Mouse (Mus musculus): ENCODE measurements around the gene Ccdc127. TPM values are rescaled to one million over a fixed set of nuclear protein-coding genes. Genes with fewer than 3 reads are reported as not detected.

Ccdc127 gene
- total RNA-seq (2021) = 10 to 100 TPM; 55.4 to 66.8 TPM
- long read RNA-seq, experiment 1, full-length matches to known transcripts = 25 of 27 reads
- long read RNA-seq, experiment 1, partial matches to known transcripts = 0 of 27 reads
- long read RNA-seq, experiment 1, other reads (novel, unspliced or antisense) = 2 of 27 reads
- long read RNA-seq, experiment 2, full-length matches to known transcripts = 52 of 56 reads
- long read RNA-seq, experiment 2, partial matches to known transcripts = 1 of 56 reads
- long read RNA-seq, experiment 2, other reads (novel, unspliced or antisense) = 3 of 56 reads

DNA sequence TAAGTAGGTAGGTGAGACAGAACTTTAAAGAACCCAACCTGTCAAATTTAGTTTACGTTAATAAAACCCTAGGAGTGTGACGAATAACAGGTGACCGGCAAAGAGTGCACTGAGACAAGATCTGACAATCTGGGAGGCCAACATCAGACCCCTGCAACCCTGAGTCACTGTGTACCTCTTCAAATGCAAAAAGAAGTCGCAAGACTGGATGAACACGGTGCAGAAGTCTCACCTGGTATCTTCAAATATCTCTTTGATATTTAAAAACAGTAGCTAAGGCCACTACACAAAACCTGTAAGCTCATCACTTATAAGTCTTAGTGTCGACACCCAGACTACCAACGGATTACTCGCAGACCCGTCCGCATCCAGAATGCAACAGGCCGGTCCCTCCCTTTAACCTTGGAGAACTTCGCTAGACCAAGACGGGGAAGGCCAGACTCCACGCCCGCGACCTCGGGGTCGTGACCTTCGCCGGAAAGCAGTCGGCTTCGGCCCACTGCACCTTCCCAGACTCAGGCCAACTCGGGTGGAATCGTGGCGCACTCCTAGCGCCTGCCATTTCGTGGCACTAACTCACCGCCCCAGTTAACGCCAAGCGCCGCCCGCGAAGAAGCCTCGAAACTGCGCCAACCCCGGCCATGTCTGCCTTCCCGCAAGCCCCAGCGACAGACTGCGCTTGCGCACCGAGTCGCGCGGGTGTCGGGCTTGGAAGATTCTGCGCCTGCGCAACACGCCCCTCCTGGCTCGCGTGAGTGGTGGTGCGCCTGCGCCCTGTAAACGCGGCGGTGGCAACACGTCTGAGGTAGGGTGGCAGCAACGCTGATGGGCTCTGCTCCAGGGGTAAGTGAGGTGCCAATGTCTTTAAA, at the start of gene Ccdc127, which contains the start of gene Sdha:
Gene Ccdc127, plus strand, starts transcription at position 744 of the 869 bp plus-strand sequence.
Gene Sdha, minus strand, starts transcription at position 715 of the 869 bp plus-strand sequence.
- peak; percentile 94 to 95 for DNase-seq (ENCODE audit: low spot score in 2 of 2)

DNA sequence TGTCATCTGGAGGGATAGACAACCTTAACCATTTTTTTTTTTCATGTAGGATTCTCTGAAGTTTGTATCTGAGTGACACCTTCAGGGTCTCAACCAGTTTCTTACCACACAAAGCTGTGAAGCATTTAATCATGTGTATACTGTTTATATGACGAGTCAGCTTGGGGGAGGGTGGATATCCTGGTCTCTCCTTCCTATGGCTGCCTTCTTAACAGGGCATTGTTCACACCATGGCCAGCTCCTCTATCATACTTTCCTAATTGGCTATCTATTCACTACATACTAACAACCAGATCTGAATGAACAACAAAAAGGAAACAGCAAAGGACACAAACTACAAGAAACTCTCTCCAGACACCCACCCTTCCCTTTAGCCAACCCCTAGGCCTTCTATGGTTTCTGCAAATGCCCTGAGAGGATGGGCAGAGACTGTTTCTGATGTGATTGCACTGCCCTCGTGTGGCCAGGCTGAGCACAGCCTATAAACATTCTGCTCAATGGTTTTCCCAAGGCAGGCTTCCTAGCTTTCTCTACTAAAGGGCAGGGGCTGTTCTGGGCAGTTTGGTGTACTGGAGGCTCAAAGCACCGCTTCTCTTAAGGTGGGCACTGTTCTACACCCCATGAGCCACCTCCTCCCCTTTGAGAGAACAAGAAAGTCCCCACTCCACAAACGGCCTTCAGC, 49.0 kb upstream of the Ccdc127 start:
- peak; percentile 71 to 76 for DNase-seq (ENCODE audit: low spot score in 2 of 2)

DNA sequence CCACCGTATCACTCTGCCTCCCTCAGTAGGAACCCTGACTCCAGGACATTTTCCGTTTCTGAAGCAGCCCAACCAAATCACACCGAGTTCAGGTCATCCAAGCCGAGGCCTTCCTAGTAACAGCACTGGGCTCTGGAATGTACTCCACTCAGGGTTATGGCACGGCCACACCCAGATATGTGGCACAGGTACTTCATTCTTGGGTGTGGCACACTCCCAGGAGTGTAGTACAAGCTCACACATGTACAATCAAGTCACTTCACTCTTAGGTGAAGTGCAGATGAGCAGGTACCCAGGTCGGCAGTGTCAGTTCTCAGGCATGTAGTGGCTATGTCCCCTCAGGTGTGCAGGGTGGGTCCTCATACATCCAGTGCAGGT, 48.5 kb upstream of the Ccdc127 start:
- DNase-seq (ENCODE audit: low spot score in 2 of 2) = no peak

DNA sequence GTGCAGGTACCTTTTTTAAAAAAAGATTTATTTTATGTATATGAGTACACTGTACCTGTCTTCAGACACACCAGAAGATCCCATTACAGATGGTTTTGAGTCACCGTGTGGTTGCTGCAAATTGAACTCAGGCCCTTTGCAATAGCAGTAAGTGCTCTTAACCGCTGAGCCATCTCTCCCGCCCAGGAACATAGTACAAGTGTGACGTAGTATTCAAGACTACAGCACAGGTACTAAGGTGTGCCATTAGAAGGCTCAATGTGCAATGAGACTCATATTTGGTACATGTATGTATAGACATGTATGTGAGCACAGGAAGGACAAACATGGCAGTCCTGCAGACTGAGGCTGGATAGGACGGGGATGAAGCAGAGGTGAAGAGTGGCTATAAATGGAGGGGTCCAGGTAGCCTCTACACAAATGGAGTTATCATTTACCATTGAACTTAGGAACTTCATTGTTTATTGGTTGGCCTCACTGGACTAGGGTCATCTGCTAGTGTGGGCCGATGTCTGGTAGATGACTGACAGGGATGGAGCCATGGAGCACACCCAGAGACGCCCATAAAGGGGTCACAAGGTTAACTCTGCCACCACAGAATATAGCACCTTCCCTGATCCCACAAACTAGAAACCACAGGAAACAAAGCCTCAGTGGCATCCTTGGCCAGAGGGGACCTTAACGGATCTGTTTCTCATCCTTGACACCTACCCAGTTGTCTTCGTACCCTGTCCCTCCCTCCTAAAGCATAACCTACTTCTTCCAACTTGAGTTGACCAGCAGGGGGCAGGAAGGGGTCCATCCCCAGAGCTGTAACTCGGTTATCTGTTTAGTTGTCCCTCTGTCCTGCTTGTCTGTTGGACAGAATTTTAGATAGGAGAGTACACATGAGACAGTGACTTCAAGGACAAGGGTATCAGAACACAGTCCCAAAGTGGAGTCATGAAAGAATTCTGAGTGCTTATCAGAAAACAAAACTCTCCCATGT, 47.8 kb upstream of the Ccdc127 start:
- no peak for DNase-seq (ENCODE audit: low spot score in 2 of 2)

DNA sequence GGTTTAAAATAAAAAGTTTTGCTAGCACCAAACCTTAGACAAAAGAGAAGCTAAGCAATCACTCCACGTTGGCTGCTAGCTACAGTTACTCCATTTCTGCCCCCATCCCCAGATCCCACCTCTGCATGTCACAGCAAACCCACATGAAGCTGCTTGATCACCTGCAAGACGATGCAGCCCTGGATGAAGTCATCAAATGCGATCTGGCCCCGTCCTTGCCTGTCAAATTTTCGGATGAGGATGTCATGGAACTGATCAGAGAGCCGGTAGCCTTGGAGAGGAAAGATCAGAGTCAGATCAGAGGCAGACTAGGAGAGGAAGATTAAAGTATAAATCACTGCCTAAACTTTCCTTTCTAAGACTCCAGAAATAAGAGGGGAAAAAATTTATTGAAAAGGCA, 44.7 kb upstream of the Ccdc127 start:
- no peak for DNase-seq (ENCODE audit: low spot score in 2 of 2)

DNA sequence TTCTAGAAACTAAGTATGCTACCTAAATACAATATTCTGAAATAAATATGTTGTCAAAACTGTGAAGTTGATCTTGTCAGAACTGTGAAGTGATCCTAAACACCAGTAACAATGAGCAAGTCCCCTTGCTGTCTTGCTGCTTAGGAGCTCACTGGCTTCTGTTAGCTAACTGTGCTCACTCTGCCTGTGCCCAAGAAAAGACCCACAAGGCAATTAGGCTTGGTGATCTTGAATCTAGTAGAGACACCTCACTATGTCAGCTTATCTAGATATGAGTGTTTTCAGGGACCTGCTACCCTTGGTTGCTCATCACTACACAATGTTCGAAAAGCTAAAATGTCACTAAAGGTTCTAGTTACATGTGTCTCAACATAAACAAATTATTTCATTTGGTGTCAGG, 44.3 kb upstream of the Ccdc127 start:
- DNase-seq (ENCODE audit: low spot score in 2 of 2) = no peak

DNA sequence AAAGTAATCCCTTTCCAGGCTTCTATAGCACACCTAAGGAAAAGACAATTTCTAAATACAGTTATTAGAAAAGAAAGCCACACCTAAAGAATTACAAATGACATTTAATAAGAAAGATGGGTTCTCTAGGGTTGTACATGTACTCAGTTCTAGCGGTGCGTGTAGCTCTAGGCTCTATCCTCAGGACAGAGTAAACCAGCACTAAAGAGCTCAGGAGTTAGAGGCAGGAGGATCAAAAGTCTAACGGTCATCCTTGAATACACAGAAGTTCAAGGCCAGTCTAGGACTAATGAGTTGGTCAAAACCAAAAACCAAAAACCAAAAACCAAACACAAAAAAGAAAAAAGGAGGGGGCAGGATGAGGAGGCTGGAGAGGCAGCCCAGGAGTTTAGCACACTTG, 35.5 kb upstream of the Ccdc127 start:
- no peak for DNase-seq (ENCODE audit: low spot score in 2 of 2)

DNA sequence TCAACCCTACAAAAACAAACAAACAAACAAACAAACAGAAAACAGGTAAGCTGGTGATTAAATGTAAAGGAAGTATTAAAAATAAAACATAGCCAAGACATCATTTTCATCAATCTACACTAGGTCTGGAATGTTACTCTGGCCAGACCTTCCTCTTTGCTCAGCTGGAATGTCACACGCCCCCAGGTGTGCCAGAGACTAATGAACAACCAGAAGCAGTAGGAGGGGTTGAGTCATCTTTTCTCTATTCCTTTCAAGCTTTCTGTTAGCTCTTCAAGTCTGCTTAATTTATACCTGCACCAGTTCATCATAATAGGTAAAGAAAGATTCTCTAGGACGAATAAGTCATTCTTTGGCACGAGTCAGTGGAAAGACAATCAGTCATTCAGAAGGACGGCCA, 33.7 kb upstream of the Ccdc127 start:
- DNase-seq (ENCODE audit: low spot score in 2 of 2) = no peak

DNA sequence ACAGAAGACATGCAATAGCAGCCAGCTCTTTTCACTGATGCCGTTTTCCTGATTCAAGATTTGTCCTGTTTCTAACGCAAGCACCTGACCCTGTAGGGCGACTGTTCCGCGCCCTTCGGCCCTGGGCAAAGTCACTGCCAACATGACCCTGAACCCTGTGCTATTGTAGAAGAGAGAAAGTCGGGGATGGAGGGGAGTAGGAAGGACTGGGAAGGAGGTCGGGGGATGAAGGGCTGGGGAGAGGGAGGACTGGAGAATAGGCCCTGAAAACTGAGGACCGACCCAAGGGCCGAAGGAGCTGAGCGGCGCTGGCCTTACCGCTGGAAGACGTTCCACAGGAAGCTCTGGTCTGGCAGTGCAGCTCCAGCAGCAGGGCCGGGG, 33.3 kb upstream of the Ccdc127 start:
- no peak for DNase-seq (ENCODE audit: low spot score in 2 of 2)

DNA sequence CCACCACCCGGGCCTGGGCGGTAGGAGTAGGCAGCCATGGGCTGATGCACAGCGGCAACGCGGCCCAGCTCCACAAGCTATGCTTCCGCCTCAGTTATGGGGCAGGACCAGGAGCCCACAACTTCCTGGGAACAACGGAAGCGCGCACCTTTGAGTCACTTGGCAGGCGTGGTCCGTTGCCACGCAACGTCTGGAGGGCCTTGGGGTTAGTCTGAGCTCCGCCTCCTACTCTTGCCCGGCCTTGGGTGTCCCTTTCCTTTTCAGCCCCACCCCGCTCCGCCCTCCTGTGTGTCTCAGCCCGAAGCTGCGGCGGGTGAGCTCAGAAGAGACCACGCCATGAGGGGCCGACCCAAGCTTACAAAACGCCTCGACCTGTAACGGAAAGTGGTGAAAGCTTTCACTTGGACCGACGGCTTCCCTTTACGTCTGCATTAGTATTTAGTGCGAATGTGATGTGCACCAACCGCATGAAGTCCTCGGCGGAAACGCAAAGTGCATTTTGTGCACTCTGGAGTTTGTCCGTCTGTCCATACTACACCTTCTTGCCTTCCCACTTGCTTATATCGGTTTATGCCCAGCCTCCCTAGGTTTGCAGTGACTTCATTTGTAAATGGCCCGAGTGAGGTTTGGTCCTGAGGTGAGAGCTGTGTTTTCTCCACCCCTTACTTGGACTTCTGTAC, 32.8 kb upstream of the Ccdc127 start, which contains the start of gene Pdcd6:
Gene Pdcd6, minus strand, starts transcription at position 411 of the 680 bp plus-strand sequence.
- peak; percentile 85 for DNase-seq (ENCODE audit: low spot score in 2 of 2)

DNA sequence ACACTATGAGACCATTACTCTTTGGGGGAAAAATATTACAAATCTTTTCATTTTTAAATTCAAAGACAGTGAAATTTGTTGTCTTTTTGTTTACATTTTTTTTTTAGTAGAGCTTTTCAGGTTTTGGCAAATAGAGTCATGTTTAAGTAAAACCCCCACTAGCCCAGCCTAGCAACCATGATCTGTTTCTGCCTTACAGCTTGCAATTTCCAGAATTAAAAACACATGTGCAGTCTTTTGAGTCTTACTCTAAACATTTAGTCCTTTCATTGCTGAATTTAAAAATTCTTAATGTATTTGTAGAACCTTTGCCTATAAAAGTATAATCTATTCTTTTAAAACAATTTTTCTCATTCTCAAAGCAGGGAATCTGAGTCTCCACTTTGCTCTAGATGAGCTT, 20.8 kb upstream of the Ccdc127 start:
- DNase-seq (ENCODE audit: low spot score in 2 of 2) = no peak

DNA sequence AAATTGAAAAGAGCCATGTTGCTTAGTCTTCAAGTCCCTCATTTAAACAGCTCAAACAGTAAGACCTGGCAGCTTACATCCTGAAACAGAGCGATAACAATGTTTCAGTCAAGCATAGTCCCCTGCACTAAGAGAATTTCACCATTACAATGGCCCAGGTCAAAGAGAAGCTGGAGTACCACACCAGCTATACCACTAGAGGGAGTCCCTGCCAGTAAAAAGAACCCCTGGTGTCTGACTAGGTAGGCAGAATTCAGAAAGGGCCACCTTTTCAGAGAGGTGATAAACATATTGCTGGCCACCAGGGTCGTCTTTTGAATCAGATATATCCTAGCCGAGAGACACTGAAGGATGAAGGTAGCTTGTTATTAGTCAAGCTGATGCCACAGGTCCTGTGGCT, 9.1 kb upstream of the Ccdc127 start:
- DNase-seq (ENCODE audit: low spot score in 2 of 2) = peak in 1 of 2 experiments; percentile 21

DNA sequence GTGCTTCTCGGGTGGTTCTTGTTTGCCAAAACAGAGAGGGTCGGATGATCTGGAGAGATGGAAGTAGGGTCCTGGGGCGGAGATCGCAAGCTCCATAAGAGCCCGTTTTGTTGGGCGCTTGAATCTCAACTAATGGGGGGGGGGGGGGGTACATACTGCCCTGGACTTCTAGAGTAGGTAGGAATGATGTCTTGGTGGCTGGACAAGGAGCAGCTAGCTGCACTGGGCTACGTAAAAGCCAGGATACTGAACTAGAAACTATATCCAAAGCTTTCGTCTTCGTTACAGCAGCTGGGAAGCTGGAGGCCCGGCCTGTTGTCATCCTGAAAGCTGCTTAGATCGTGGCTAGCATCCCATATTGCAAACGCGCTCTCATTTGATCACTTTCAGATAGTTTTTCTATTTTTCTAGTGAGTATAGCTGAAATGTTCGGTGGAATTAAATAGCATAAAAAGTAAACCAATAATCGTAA, 362 bp downstream of the Ccdc127 start:
- no peak for DNase-seq (ENCODE audit: low spot score in 2 of 2)

DNA sequence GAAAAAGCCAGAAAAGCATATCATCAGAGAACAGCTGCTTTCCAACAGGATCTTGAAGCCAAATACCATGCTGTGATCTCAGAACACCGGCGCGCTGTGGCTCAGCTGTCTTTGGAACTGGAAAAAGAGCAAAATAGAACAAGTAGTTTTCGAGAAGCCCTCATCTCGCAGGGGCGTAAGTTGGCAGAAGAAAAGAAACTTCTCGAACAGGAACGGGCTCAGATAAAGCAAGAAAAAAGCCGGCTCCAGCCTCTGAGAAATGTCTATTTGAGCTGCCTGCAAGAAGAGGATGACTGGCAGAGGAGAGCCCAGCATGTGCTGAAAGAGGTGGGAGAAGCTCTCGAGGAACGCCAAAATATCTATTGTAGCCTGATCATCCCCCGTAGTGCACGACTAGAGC, 6.4 kb downstream of the Ccdc127 start:
- no peak for DNase-seq (ENCODE audit: low spot score in 2 of 2)

DNA sequence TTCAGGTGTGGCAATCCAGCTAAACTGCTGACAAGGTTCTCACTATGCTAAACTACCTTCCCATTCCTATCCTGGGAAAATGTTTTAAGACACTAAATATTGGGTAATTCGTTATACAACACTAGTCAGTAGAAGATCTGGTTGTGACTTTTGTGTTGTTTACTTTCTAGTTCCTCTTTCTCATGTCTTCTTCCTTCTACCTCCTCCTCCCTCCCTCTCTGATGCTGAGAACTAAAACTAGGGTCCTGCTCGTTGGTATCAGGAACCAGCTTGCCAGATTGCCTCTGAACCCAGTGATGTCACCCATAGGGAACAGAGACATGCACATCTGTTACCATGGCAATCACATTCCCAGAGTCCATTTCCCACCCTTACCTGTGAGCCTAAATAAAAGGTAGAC, 12.1 kb downstream of the Ccdc127 start:
- no peak for DNase-seq (ENCODE audit: low spot score in 2 of 2)

DNA sequence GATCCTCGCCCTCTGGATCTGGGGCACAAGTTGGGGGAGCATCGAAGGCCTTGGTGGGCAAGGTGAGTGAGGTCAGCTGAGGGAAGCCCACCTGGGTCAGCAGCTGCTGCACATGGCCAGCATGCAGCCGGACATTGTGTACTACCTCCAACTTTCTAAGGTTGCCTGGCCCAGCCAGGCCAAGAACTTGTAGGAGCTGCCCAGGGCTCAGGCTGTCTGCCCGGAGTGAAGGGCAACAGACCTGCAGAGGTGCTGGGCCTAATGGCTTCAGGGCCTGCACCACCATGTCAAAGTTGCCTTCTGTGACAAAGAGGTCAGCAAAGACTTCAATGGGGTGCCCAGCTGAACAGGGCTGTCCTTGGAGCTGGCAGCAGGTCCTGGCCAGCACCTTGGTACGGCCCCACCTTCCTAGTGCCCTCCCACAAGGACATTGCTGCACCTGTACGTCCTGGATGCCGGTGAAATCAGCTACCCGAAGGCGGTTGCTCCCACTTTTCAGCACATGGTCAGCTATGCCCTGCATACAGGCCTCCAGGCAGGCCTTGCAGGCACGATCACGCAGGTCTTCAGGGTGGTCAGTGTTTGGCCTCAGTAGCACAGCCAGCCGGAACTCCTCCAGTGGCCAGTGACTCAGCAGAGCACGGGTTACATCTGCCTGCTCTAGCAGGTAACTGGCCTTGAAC, 13.2 kb downstream of the Ccdc127 start:
- DNase-seq (ENCODE audit: low spot score in 2 of 2) = peak; percentile 17 to 22

DNA sequence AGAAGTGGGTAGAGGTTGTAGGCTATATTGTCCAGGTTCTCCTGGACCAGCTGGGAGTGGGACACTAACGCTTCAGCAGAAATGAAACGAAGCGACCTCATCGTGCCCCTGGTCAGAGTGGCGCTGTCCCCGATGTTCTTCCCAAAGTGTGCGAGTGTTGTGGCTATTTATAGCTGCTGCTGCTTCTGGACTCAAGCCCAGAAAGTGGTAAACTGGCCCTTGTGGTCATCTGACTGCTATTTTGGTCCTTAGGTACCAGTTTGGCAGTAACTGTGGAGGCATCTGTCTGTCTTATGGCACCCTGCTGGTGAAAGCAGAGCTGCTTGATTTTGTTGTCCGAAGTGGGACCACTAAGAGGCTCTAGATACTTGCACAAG, 13.7 kb downstream of the Ccdc127 start, which contains the start of gene Lrrc14b:
Gene Lrrc14b, minus strand, starts transcription at position 147 of the 377 bp plus-strand sequence.
- peak in 1 of 2 experiments; percentile 8 for DNase-seq (ENCODE audit: low spot score in 2 of 2)

DNA sequence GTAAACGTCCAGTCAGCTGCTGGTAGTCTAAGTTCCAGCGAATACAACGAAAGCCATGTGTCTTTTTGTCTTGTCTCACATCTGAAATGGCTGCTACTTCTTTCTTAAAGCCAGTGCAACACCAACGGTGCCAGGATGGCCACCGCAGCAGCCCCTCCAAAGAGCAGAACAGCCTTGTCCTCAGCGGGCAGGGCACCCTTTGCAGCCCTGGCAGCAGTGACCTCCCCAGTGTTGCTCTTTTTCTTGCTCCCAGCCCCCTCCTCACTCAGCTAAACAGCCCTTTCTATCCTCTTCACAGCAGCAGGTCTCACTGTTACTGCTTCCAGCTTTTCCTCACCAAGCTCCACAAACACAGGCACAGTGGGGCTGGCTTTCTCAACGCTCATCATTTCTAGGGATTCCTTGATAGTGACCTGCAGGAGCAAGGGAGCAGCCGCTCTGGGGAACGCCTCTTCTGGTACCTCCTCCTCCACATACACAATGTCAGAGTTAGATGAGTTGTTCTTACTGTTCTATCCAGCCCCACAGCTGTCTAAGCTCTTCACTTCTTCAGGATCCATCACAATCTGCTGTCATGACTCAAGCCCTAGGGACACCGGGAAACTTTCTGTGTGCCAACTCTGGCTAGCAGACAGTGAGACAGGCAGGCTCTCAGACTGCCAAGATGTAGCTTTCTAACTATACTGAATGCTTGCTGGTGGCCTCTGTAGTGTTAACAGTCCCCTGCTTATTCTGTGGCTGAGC, 31.6 kb downstream of the Ccdc127 start:
- no peak for DNase-seq (ENCODE audit: low spot score in 2 of 2)

Measured in adrenal gland, adult 18-20 months (tissue).